9 mouse cellular contexts compared by ENCODE assay signal in genomic region chr2:130433152-130433551, GRCm38 (mm10). TPM values are rescaled to one million over a fixed set of nuclear protein-coding genes. Genes with fewer than 3 reads are reported as not detected.
DNase-seq lines count a peak whose midpoint lies in the region; ATAC-seq and TF ChIP-seq lines count a peak whose summit lies in the region.
"Had no signal": no experiment of that assay in that cellular context is flagged by ENCODE, and none has a peak within 500 bp of the region (broad histone marks: within the 10 kb centered on the region; RNA-seq: fewer than 3 reads in every experiment).

No protein-coding gene starts in this region.

- 28% methylated on average over 4 of the region's 4 CpGs for WGBS in hindbrain, embryonic 10.5 days
- 26% methylated on average over 4 of the region's 4 CpGs for WGBS in hindbrain, embryonic 12.5 days
- WGBS in lung, embryonic 14.5 days = 22% methylated on average over 4 of the region's 4 CpGs

- ATAC-seq in hindbrain, embryonic 12.5 days (ENCODE audit: low FRiP score) = no peak
- peak; percentile 42 to 48; a peak in 1 of 4 replicates for ATAC-seq in hematopoietic stem cell, adult 5-6 weeks (replicated peaks in 1 of 2; ENCODE audit: insufficient read depth in 1 of 2, low FRiP score in 2 of 2, low TSS enrichment in 1 of 2, low read depth in 1 of 2, poor library complexity in 2 of 2, severe bottlenecking in 2 of 2)
- ATAC-seq in lung, embryonic 14.5 days (ENCODE audit: insufficient read depth) = peak; percentile 41; the same call in 1 of the 2 replicates
- ATAC-seq in inflammation-experienced regulatory T-cells, adult 6 months = no peak

- H3K4me2 ChIP-seq in hindbrain, embryonic 12.5 days (replicated peaks) = no peak overlapping the region
- no peak overlapping the region for H3K4me2 ChIP-seq in lung, embryonic 14.5 days
- H3K4me2 ChIP-seq: liver, embryonic 15.5 days had no signal

- H3K27ac ChIP-seq in hindbrain, embryonic 10.5 days = no peak overlapping the region
- H3K27ac ChIP-seq in hindbrain, embryonic 12.5 days = no peak overlapping the region
- H3K27ac ChIP-seq in lung, embryonic 14.5 days (ENCODE audit: low read depth) = no peak overlapping the region
- H3K27ac ChIP-seq: liver, embryonic 15.5 days had no signal

- no peak overlapping the region for H3K9ac ChIP-seq in hindbrain, embryonic 12.5 days
- H3K9ac ChIP-seq in lung, embryonic 14.5 days = no peak overlapping the region
- H3K9ac ChIP-seq: liver, embryonic 15.5 days had no signal

- H3K27me3 ChIP-seq in hindbrain, embryonic 10.5 days (ENCODE audit: insufficient read depth, poor library complexity, severe bottlenecking) = no peaks in the 10 kb centered on the region
- H3K27me3 ChIP-seq in hindbrain, embryonic 12.5 days = no peaks in the 10 kb centered on the region
- H3K27me3 ChIP-seq in lung, embryonic 14.5 days (ENCODE audit: insufficient read depth, low read length) = no peaks in the 10 kb centered on the region
- H3K27me3 ChIP-seq: liver, embryonic 15.5 days had no signal

- DNase-seq in hindbrain, embryonic 10.5 days (ENCODE audit: low spot score) = peak; percentile 43
- peak; percentile 31 to 60 for DNase-seq in CD8-positive naive resting alpha-beta T cell, adult 2 months (ENCODE audit: low read depth in 2 of 2, low spot score in 2 of 2)
- peak; percentile 82 for DNase-seq in brain, adult 2 months (ENCODE audit: low read depth, low spot score)
- DNase-seq in lung, embryonic 14.5 days = peak; percentile 86
- DNase-seq in right cerebral cortex, postnatal 10 days (ENCODE audit: low spot score in 2 of 2) = peak; percentile 34 to 72

- H3K9me3 ChIP-seq in hindbrain, embryonic 10.5 days = no peaks in the 10 kb centered on the region
- no peaks in the 10 kb centered on the region for H3K9me3 ChIP-seq in hindbrain, embryonic 12.5 days (replicated peaks)
- H3K9me3 ChIP-seq in lung, embryonic 14.5 days (ENCODE audit: low read depth, low read length) = no peaks in the 10 kb centered on the region
- H3K9me3 ChIP-seq: liver, embryonic 15.5 days had no signal

- no peak overlapping the region for H3K4me3 ChIP-seq in hindbrain, embryonic 10.5 days
- no peak overlapping the region for H3K4me3 ChIP-seq in hindbrain, embryonic 12.5 days
- H3K4me3 ChIP-seq in lung, embryonic 14.5 days (ENCODE audit: low read depth, low read length) = no peak overlapping the region
- H3K4me3 ChIP-seq: liver, embryonic 15.5 days had no signal

- TF ChIP-seq CTCF in lung, embryonic 14.5 days (IDR thresholded peaks at IDR 0.05; ENCODE audit: low read depth) = peak; percentile 72

- peaks cover 46% of the 10 kb centered on the region for H3K36me3 ChIP-seq in hindbrain, embryonic 10.5 days
- H3K36me3 ChIP-seq in hindbrain, embryonic 12.5 days = peaks cover 17% of the 10 kb centered on the region
- H3K36me3 ChIP-seq in lung, embryonic 14.5 days (ENCODE audit: insufficient read depth) = peaks cover 16% of the 10 kb centered on the region

- H3K4me1 ChIP-seq in hindbrain, embryonic 10.5 days (replicated peaks) = 0 out of 2 replicates have a peak, but pooled peaks cover 3% of the 10 kb centered on the region
- H3K4me1 ChIP-seq in hindbrain, embryonic 12.5 days = no peaks in the 10 kb centered on the region
- H3K4me1 ChIP-seq in lung, embryonic 14.5 days (ENCODE audit: insufficient read depth) = no peaks in the 10 kb centered on the region

RNA-seq across cellular contexts. Expression of gene Pced1a, which starts 8.7 kb away (rescaled TPM):
- 11.3 and 13.1 TPM in 2 replicates for polyA plus RNA-seq in hindbrain, embryonic 10.5 days (2016; fragmentation: Nextera tagmentation; extraction: Ambion mirVana)
- 12.3 and 12.4 TPM in 2 replicates for polyA plus RNA-seq in hindbrain, embryonic 12.5 days (2016; fragmentation: Nextera tagmentation; extraction: Ambion mirVana)
- total RNA-seq in hematopoietic stem cell, adult 5-6 weeks (2017) = 11.5 and 12.5 TPM in 2 replicates
- 10.8 and 13.5 TPM in 2 replicates for polyA plus RNA-seq in lung, embryonic 14.5 days (2014; fragmentation: Nextera tagmentation; extraction: Ambion mirVana)
- 10 to 100 TPM; 11.9 to 14.9 (median 12.0) TPM for polyA plus RNA-seq in inflammation-experienced regulatory T-cells, adult 6 months (2017; shearing (Covaris generic))

RNA-seq across cellular contexts. Expression of gene Vps16, which starts 9.0 kb away (rescaled TPM):
- polyA plus RNA-seq in hindbrain, embryonic 10.5 days (2016; fragmentation: Nextera tagmentation; extraction: Ambion mirVana) = 120 TPM in 2 replicates
- 107 and 115 TPM in 2 replicates for polyA plus RNA-seq in hindbrain, embryonic 12.5 days (2016; fragmentation: Nextera tagmentation; extraction: Ambion mirVana)
- 127 and 142 TPM in 2 replicates for total RNA-seq in hematopoietic stem cell, adult 5-6 weeks (2017)
- polyA plus RNA-seq in lung, embryonic 14.5 days (2014; fragmentation: Nextera tagmentation; extraction: Ambion mirVana) = 63.3 and 66.0 TPM in 2 replicates
- polyA plus RNA-seq in inflammation-experienced regulatory T-cells, adult 6 months (2017; shearing (Covaris generic)) = 100 to 1,000 TPM; 165 to 250 (median 199) TPM

RNA-seq across cellular contexts. Expression of gene Ptpra, which starts 16.9 kb away (rescaled TPM):
- 86.7 TPM in 2 replicates for polyA plus RNA-seq in hindbrain, embryonic 10.5 days (2016; fragmentation: Nextera tagmentation; extraction: Ambion mirVana)
- polyA plus RNA-seq in hindbrain, embryonic 12.5 days (2016; fragmentation: Nextera tagmentation; extraction: Ambion mirVana) = 129 and 138 TPM in 2 replicates
- total RNA-seq in hematopoietic stem cell, adult 5-6 weeks (2017) = 155 and 171 TPM in 2 replicates
- polyA plus RNA-seq in lung, embryonic 14.5 days (2014; fragmentation: Nextera tagmentation; extraction: Ambion mirVana) = 91.5 and 99.3 TPM in 2 replicates
- 10 to 100 TPM; 66.1 to 70.0 (median 69.6) TPM for polyA plus RNA-seq in inflammation-experienced regulatory T-cells, adult 6 months (2017; shearing (Covaris generic))

RNA-seq across cellular contexts. Expression of gene Tmem239, which starts 26.9 kb away (rescaled TPM):
- polyA plus RNA-seq in hindbrain, embryonic 10.5 days (2016; fragmentation: Nextera tagmentation; extraction: Ambion mirVana) = not detected in 2 replicates
- not detected in 2 replicates for polyA plus RNA-seq in hindbrain, embryonic 12.5 days (2016; fragmentation: Nextera tagmentation; extraction: Ambion mirVana)
- not detected in 2 replicates for total RNA-seq in hematopoietic stem cell, adult 5-6 weeks (2017)
- not detected in 2 replicates for polyA plus RNA-seq in lung, embryonic 14.5 days (2014; fragmentation: Nextera tagmentation; extraction: Ambion mirVana)
- not detected for polyA plus RNA-seq in inflammation-experienced regulatory T-cells, adult 6 months (2017; shearing (Covaris generic))
- polyA plus RNA-seq: liver, embryonic 15.5 days had no signal

RNA-seq across cellular contexts. Expression of gene 1700020A23Rik, which starts 28.1 kb away (rescaled TPM):
- 0.25 TPM in 1 of 2 replicates, not detected in the other for polyA plus RNA-seq in hindbrain, embryonic 10.5 days (2016; fragmentation: Nextera tagmentation; extraction: Ambion mirVana)
- polyA plus RNA-seq in hindbrain, embryonic 12.5 days (2016; fragmentation: Nextera tagmentation; extraction: Ambion mirVana) = 0.35 TPM in 1 of 2 replicates, not detected in the other
- not detected in 2 replicates for total RNA-seq in hematopoietic stem cell, adult 5-6 weeks (2017)
- not detected in 2 replicates for polyA plus RNA-seq in lung, embryonic 14.5 days (2014; fragmentation: Nextera tagmentation; extraction: Ambion mirVana)
- not detected for polyA plus RNA-seq in inflammation-experienced regulatory T-cells, adult 6 months (2017; shearing (Covaris generic))
- polyA plus RNA-seq: liver, embryonic 15.5 days had no signal

Comparison
In these comparisons a context has a peak if more than half of its experiments do, and no peak if none do; other contexts are left out.
1. ATAC-seq: peak in hematopoietic stem cell, adult 5-6 weeks (2 of 2) and lung, embryonic 14.5 days (single experiment); none in hindbrain, embryonic 12.5 days (single experiment) and inflammation-experienced regulatory T-cells, adult 6 months (single experiment).
2. Peak in every context shown above with its lines, with median percentiles within 50 percentile points of each other: DNase-seq.